In the genomic region with DNA sequence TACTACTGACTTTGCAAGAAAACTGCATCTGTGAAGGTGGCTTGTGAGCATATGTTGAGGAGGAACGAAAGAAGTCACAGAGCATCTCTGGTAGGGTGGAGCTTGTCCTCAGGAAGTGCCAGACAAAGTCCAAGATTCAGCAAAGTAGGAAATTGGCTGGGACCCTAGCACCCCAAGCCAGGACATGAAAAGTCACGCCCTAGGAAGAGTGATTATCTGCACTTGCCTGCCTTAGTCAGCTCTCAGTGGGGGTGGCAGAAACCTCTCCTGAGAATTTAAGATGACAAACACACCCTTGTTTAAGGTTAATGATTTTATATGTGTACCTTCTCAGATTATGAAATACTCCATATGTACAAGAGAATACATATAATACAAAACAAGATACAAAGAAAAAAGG, we compare ENCODE assay signal across 24 mouse cellular contexts. TPM values are rescaled to one million over a fixed set of nuclear protein-coding genes. Genes with fewer than 3 reads are reported as not detected.
DNase-seq lines count a peak whose midpoint lies in the region; ATAC-seq and TF ChIP-seq lines count a peak whose summit lies in the region.
"Had no signal": no experiment of that assay in that cellular context is flagged by ENCODE, and none has a peak within 500 bp of the region (broad histone marks: within the 10 kb centered on the region; RNA-seq: fewer than 3 reads in every experiment).

No protein-coding gene starts in this region.

- no peaks in the 10 kb centered on the region; the same call in 1 of the 2 replicates for H3K4me1 ChIP-seq in intestine, postnatal 0 days (replicated peaks; ENCODE audit: control insufficient read depth, insufficient read depth, low read length)
- no peaks in the 10 kb centered on the region for H3K4me1 ChIP-seq in stomach, postnatal 0 days (replicated peaks; ENCODE audit: control insufficient read depth, insufficient read depth)
- no peaks in the 10 kb centered on the region for H3K4me1 ChIP-seq in forebrain, embryonic 14.5 days (ENCODE audit: control insufficient read depth, insufficient read depth, low read length)
- no peaks in the 10 kb centered on the region for H3K4me1 ChIP-seq in forebrain, embryonic 15.5 days
- H3K4me1 ChIP-seq: embryonic facial prominence, embryonic 10.5 days; embryonic facial prominence, embryonic 12.5 days; forebrain, embryonic 13.5 days had no signal

- 0 out of 2 replicates have a peak, but pooled peaks have one; percentile 22 for ATAC-seq in intestine, postnatal 0 days
- ATAC-seq in stomach, postnatal 0 days (ENCODE audit: low FRiP score, low TSS enrichment): 0 out of 2 replicates have a peak, but pooled peaks have one; percentile 58
- ATAC-seq in forebrain, embryonic 14.5 days: no peak
- ATAC-seq in forebrain, embryonic 15.5 days (replicated peaks): no peak
- ATAC-seq: activated CD4-positive, CD25-positive, alpha-beta regulatory T cell, adult 4 months; CD4-positive, CD25-positive, alpha-beta regulatory T cell, adult 4 months; forebrain, embryonic 13.5 days; forebrain, postnatal 0 days; Patski had no signal

- H3K36me3 ChIP-seq in intestine, postnatal 0 days (ENCODE audit: control insufficient read depth, insufficient read depth): no peaks in the 10 kb centered on the region
- H3K36me3 ChIP-seq in stomach, postnatal 0 days (ENCODE audit: control insufficient read depth, insufficient read depth, low read length): no peaks in the 10 kb centered on the region
- no peaks in the 10 kb centered on the region for H3K36me3 ChIP-seq in forebrain, embryonic 14.5 days (ENCODE audit: control insufficient read depth, insufficient read depth, low read length)
- no peaks in the 10 kb centered on the region for H3K36me3 ChIP-seq in forebrain, embryonic 15.5 days
- H3K36me3 ChIP-seq: embryonic facial prominence, embryonic 10.5 days; embryonic facial prominence, embryonic 12.5 days; G1E had no signal

- no peak overlapping the region for H3K4me3 ChIP-seq in intestine, postnatal 0 days (ENCODE audit: low read depth, low read length)
- H3K4me3 ChIP-seq in stomach, postnatal 0 days (ENCODE audit: low read depth, low read length): no peak overlapping the region
- no peak overlapping the region for H3K4me3 ChIP-seq in forebrain, embryonic 14.5 days (ENCODE audit: low read depth, low read length)
- no peak overlapping the region for H3K4me3 ChIP-seq in forebrain, embryonic 15.5 days
- H3K4me3 ChIP-seq: embryonic facial prominence, embryonic 10.5 days; embryonic facial prominence, embryonic 12.5 days; forebrain, embryonic 13.5 days had no signal

- no peaks in the 10 kb centered on the region for H3K9me3 ChIP-seq in intestine, postnatal 0 days (ENCODE audit: control insufficient read depth)
- H3K9me3 ChIP-seq in stomach, postnatal 0 days (ENCODE audit: control insufficient read depth, low read length): no peaks in the 10 kb centered on the region
- no peaks in the 10 kb centered on the region for H3K9me3 ChIP-seq in forebrain, embryonic 14.5 days (replicated peaks; ENCODE audit: control insufficient read depth, low read length)
- no peaks in the 10 kb centered on the region for H3K9me3 ChIP-seq in forebrain, embryonic 15.5 days
- H3K9me3 ChIP-seq: embryonic facial prominence, embryonic 10.5 days; embryonic facial prominence, embryonic 12.5 days; forebrain, embryonic 13.5 days; G1E had no signal

- peaks cover 16% of the 10 kb centered on the region; the same call in 1 of the 2 replicates for H3K27me3 ChIP-seq in intestine, postnatal 0 days (replicated peaks; ENCODE audit: control insufficient read depth, insufficient read depth, low read length)
- H3K27me3 ChIP-seq in stomach, postnatal 0 days (ENCODE audit: control insufficient read depth, insufficient read depth, low read length): no peaks in the 10 kb centered on the region
- no peaks in the 10 kb centered on the region for H3K27me3 ChIP-seq in forebrain, embryonic 14.5 days (replicated peaks; ENCODE audit: control insufficient read depth, insufficient read depth, low read length)
- H3K27me3 ChIP-seq in forebrain, embryonic 15.5 days: no peaks in the 10 kb centered on the region
- H3K27me3 ChIP-seq: CH12.LX; forebrain, embryonic 13.5 days; Patski had no signal

- 47% methylated on average over 2 of the region's 2 CpGs for WGBS in intestine, postnatal 0 days
- 42% methylated on average over 2 of the region's 2 CpGs for WGBS in stomach, postnatal 0 days
- WGBS in forebrain, embryonic 14.5 days: 85% methylated on average over 2 of the region's 2 CpGs
- 72% methylated on average over 2 of the region's 2 CpGs for WGBS in forebrain, embryonic 15.5 days

- H3K9ac ChIP-seq in intestine, postnatal 0 days (ENCODE audit: low read depth, low read length): no peak overlapping the region
- no peak overlapping the region for H3K9ac ChIP-seq in stomach, postnatal 0 days (ENCODE audit: low read length)
- H3K9ac ChIP-seq in forebrain, embryonic 14.5 days (ENCODE audit: low read length): no peak overlapping the region
- H3K9ac ChIP-seq in forebrain, embryonic 15.5 days (replicated peaks): no peak overlapping the region
- H3K9ac ChIP-seq: embryonic facial prominence, embryonic 12.5 days; forebrain, embryonic 13.5 days; forebrain, postnatal 0 days had no signal

- no peak overlapping the region for H3K4me2 ChIP-seq in intestine, postnatal 0 days (replicated peaks; ENCODE audit: low read depth)
- H3K4me2 ChIP-seq in stomach, postnatal 0 days (replicated peaks; ENCODE audit: low read depth): no peak overlapping the region
- H3K4me2 ChIP-seq in forebrain, embryonic 14.5 days (ENCODE audit: low read length): no peak overlapping the region
- no peak overlapping the region for H3K4me2 ChIP-seq in forebrain, embryonic 15.5 days (replicated peaks)
- H3K4me2 ChIP-seq: embryonic facial prominence, embryonic 12.5 days; forebrain, embryonic 13.5 days had no signal

- no peak for TF ChIP-seq CTCF in intestine, postnatal 0 days (IDR thresholded peaks at IDR 0.05; ENCODE audit: low read depth)
- no peak for TF ChIP-seq CTCF in stomach, postnatal 0 days (IDR thresholded peaks at IDR 0.05; ENCODE audit: low read depth)

- DNase-seq in urinary bladder, postnatal 14 days (ENCODE audit: low spot score): peak; percentile 43
- no peak for DNase-seq in urinary bladder, postnatal 4 days (ENCODE audit: low spot score in 2 of 2)
- no peak for DNase-seq in stomach, postnatal 0 days (ENCODE audit: low spot score)
- no peak for DNase-seq in forebrain, embryonic 14.5 days (ENCODE audit: low spot score)
- DNase-seq: adrenal gland, adult 8-10 months; adrenal gland, postnatal 14 days; adrenal gland, postnatal 36 days; B cell, adult 2 months; cerebellum, adult 11-12 months; cerebellum, adult 2 months; cerebellum, adult 9-10 months; cerebellum, postnatal 10 days; cerebellum, postnatal 25 days; forebrain, postnatal 0 days had no signal

- TF ChIP-seq EP300 in stomach, postnatal 0 days (optimal IDR thresholded peaks at IDR 0.05): no peak

- no peak overlapping the region for H3K27ac ChIP-seq in intestine, postnatal 0 days (ENCODE audit: low read depth, low read length)
- H3K27ac ChIP-seq in stomach, postnatal 0 days (replicated peaks): no peak overlapping the region
- no peak overlapping the region for H3K27ac ChIP-seq in forebrain, embryonic 14.5 days (ENCODE audit: low read depth, low read length)
- no peak overlapping the region for H3K27ac ChIP-seq in forebrain, embryonic 15.5 days (replicated peaks)
- H3K27ac ChIP-seq: embryonic facial prominence, embryonic 10.5 days; embryonic facial prominence, embryonic 12.5 days; forebrain, embryonic 13.5 days had no signal

RNA-seq across cellular contexts. Expression of gene Tmprss2, which starts 7.3 kb away (rescaled TPM):
- 18.3 and 22.1 TPM in 2 replicates for polyA plus RNA-seq in intestine, postnatal 0 days (2015; fragmentation: Nextera tagmentation; extraction: Ambion mirVana)
- polyA plus RNA-seq in stomach, postnatal 0 days (2015; fragmentation: Nextera tagmentation; extraction: Ambion mirVana): 59.1 and 62.1 TPM in 2 replicates
- polyA plus RNA-seq in forebrain, embryonic 14.5 days (2014; fragmentation: Nextera tagmentation; extraction: Ambion mirVana): not detected in 2 replicates
- polyA plus RNA-seq in forebrain, embryonic 15.5 days (2015; fragmentation: Nextera tagmentation; extraction: Ambion mirVana): not detected in 2 replicates
- polyA plus RNA-seq: CD4-positive, CD25-positive, alpha-beta regulatory T cell, adult 4 months; forebrain, embryonic 13.5 days; G1E had no signal

Comparison
In these comparisons a context has a peak if more than half of its experiments do, and no peak if none do; other contexts are left out.
1. ATAC-seq: peak in intestine, postnatal 0 days (single experiment) and stomach, postnatal 0 days (single experiment); none in forebrain, embryonic 14.5 days (single experiment) and forebrain, embryonic 15.5 days (single experiment).
2. RNA of gene Tmprss2, which starts 7.3 kb away (polyA plus RNA-seq): 59.1 to 62.1 TPM in stomach, postnatal 0 days and 18.3 to 22.1 TPM in intestine, postnatal 0 days; not detected in forebrain, embryonic 15.5 days and not detected in forebrain, embryonic 14.5 days; every median in the first group is over 10 times any median in the second.